8 mouse cellular contexts compared by ENCODE assay signal in the genomic region with DNA sequence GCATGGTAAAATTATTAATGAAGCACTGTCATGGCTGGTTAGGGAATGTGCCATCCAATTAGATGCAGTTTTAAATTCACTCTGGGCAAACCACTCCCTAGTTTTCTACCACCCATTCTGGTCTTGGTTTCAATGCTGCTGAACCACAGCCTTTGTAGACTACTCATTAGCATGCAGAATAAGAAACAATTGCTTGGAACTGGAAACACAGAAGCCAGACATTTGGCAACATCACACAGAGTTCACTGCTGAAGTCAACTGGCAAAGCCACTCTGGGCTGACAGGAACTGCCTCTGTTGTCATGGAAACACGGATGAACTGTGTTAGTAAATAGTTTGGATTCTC. TPM values are rescaled to one million over a fixed set of nuclear protein-coding genes. Genes with fewer than 3 reads are reported as not detected.
DNase-seq lines count a peak whose midpoint lies in the region; ATAC-seq lines count a peak whose summit lies in the region.

No protein-coding gene starts in this region.

- H3K36me3 ChIP-seq in hindbrain, embryonic 14.5 days (replicated peaks; ENCODE audit: control insufficient read depth, insufficient read depth): no peaks in the 10 kb centered on the region
- no peaks in the 10 kb centered on the region for H3K36me3 ChIP-seq in midbrain, embryonic 11.5 days (ENCODE audit: control insufficient read depth, insufficient read depth, low read length)

- H3K4me1 ChIP-seq in hindbrain, embryonic 14.5 days (replicated peaks; ENCODE audit: control insufficient read depth, insufficient read depth, low read length): peaks cover 30% of the 10 kb centered on the region
- peaks cover 20% of the 10 kb centered on the region for H3K4me1 ChIP-seq in midbrain, embryonic 11.5 days (ENCODE audit: control insufficient read depth, insufficient read depth, low read length)

- H3K9me3 ChIP-seq in hindbrain, embryonic 14.5 days (ENCODE audit: control insufficient read depth, low read length): no peaks in the 10 kb centered on the region
- no peaks in the 10 kb centered on the region for H3K9me3 ChIP-seq in midbrain, embryonic 11.5 days (ENCODE audit: control insufficient read depth, low read length)

- no peak overlapping the region for H3K4me3 ChIP-seq in hindbrain, embryonic 14.5 days (replicated peaks; ENCODE audit: low read length)
- H3K4me3 ChIP-seq in midbrain, embryonic 11.5 days (ENCODE audit: low read depth, low read length): no peak overlapping the region

- H3K4me2 ChIP-seq in hindbrain, embryonic 14.5 days (replicated peaks): peak overlapping the region; percentile 36
- H3K4me2 ChIP-seq in midbrain, embryonic 11.5 days: peak overlapping the region; percentile 30

- no peaks in the 10 kb centered on the region for H3K27me3 ChIP-seq in hindbrain, embryonic 14.5 days (ENCODE audit: control insufficient read depth, insufficient read depth, low read length)
- no peaks in the 10 kb centered on the region for H3K27me3 ChIP-seq in midbrain, embryonic 11.5 days (ENCODE audit: control insufficient read depth, insufficient read depth, low read length)

- H3K9ac ChIP-seq in hindbrain, embryonic 14.5 days: 0 out of 2 replicates have a peak overlapping the region, but pooled peaks have one; percentile 14
- H3K9ac ChIP-seq in midbrain, embryonic 11.5 days (ENCODE audit: low read length): no peak overlapping the region

- H3K27ac ChIP-seq in hindbrain, embryonic 14.5 days: peak overlapping the region; percentile 93
- H3K27ac ChIP-seq in midbrain, embryonic 11.5 days (ENCODE audit: low read depth, low read length): peak overlapping the region; percentile 88

- WGBS in hindbrain, embryonic 14.5 days: 11% methylated on average over 1 of the region's 1 CpGs
- 26% methylated on average over 1 of the region's 1 CpGs for WGBS in midbrain, embryonic 11.5 days

- peak; percentile 93 for ATAC-seq in hindbrain, embryonic 14.5 days (ENCODE audit: low FRiP score)
- ATAC-seq in midbrain, embryonic 11.5 days (ENCODE audit: low FRiP score): peak; percentile 83

- peak; percentile 64 for DNase-seq in embryo, embryonic 10 days (ENCODE audit: low spot score)
- DNase-seq in embryo, embryonic 9.5 days (ENCODE audit: extremely low spot score): no peak
- DNase-seq in cerebellum, adult 9-10 months: peak; percentile 76
- peak; percentile 81 for DNase-seq in hindbrain, embryonic 14.5 days (ENCODE audit: low spot score)
- peak; percentile 91 for DNase-seq in midbrain, embryonic 11.5 days (ENCODE audit: low spot score, missing footprints)
- DNase-seq in thymus, postnatal 25 days: no peak
- DNase-seq in gastrocnemius, adult 8-10 months (ENCODE audit: low spot score in 2 of 2): no peak
- DNase-seq in thymus, adult 18-20 months: no peak

RNA-seq across cellular contexts. Expression of a gene that starts 50.0 kb away (rescaled TPM):
- polyA plus RNA-seq in hindbrain, embryonic 14.5 days (2014; fragmentation: Nextera tagmentation; extraction: Ambion mirVana): 86.6 and 107 TPM in 2 replicates
- 47.6 and 55.8 TPM in 2 replicates for polyA plus RNA-seq in midbrain, embryonic 11.5 days (2014; fragmentation: Nextera tagmentation; extraction: Ambion mirVana)
- total RNA-seq in gastrocnemius, adult 8-10 months (2022): 1 to 10 TPM; 1.3 to 2.6 (median 1.8) TPM

Comparison
In these comparisons a context has a peak if more than half of its experiments do, and no peak if none do; other contexts are left out.
1. DNase-seq: peak in embryo, embryonic 10 days (single experiment), cerebellum, adult 9-10 months (single experiment), hindbrain, embryonic 14.5 days (single experiment) and midbrain, embryonic 11.5 days (single experiment); none in embryo, embryonic 9.5 days (single experiment), thymus, postnatal 25 days (single experiment), gastrocnemius, adult 8-10 months (0 of 2) and thymus, adult 18-20 months (0 of 2).